Mouse (Mus musculus) left cerebral cortex, postnatal 25 days (tissue): ENCODE measurements around the gene Rpusd3. TPM values are rescaled to one million over a fixed set of nuclear protein-coding genes. Genes with fewer than 3 reads are reported as not detected.

ENCODE experiments used
- DNase-seq, 2 experiments: peaks; one replicate each; pipeline ENCODE4 v3.0.0; 2022; ENCODE audit warnings: low spot score in 2 of 2, mixed read lengths in 1 of 2
- intact Hi-C: fragments of 180-260 bp; cut with DNase I; formaldehyde crosslinking; loops from one replicate; pipeline ENCODE4 v1.15.1; 2025
- total RNA-seq, 2 experiments: library from RNA; stranded (reverse); gene quantifications; 2 replicates each; pipeline ENCODE4 v1.2.3; 2021

Gene Rpusd3
- total RNA-seq, 2 experiments from 2014 or later: 17.0 to 21.0 TPM

GRCm38 (mm10) chr6:113433661-113434060 is 14.5 kb upstream of the Rpusd3 start:
- intact Hi-C loops: no loop called here
- DNase-seq: no peak

- intact Hi-C loops: no loop called here
- DNase-seq: no peak
Observed at GRCm38 (mm10) chr6:113431801-113432200, 12.7 kb upstream of the Rpusd3 start.

GRCm38 (mm10) chr6:113430846-113431245 is 11.7 kb upstream of the Rpusd3 start:
- intact Hi-C loops: no loop called here
- DNase-seq: no peak

GRCm38 (mm10) chr6:113429965-113430364 is 10.8 kb upstream of the Rpusd3 start:
- intact Hi-C loops: no loop called here

GRCm38 (mm10) chr6:113428006-113428405 is 8.9 kb upstream of the Rpusd3 start:
- intact Hi-C loops: no loop called here
- no peak for DNase-seq

More at GRCm38 (mm10) chr6:113429965-113430364, 10.8 kb upstream of the Rpusd3 start:
- DNase-seq: no peak

- intact Hi-C loops: no loop called here
- no peak for DNase-seq
Observed at GRCm38 (mm10) chr6:113427397-113427796, 8.3 kb upstream of the Rpusd3 start.

- DNase-seq: no peak
- intact Hi-C loops: no loop called here
Observed at GRCm38 (mm10) chr6:113426696-113427095, 7.6 kb upstream of the Rpusd3 start.

GRCm38 (mm10) chr6:113424187-113424586 is 5.0 kb upstream of the Rpusd3 start:
- intact Hi-C loops: no loop called here
- DNase-seq: no peak

- intact Hi-C loops: no loop called here
Observed at GRCm38 (mm10) chr6:113423000-113423399, 3.9 kb upstream of the Rpusd3 start.

GRCm38 (mm10) chr6:113418441-113419198 is 520 bp downstream of the Rpusd3 start:
- intact Hi-C loops: no loop called here

More at GRCm38 (mm10) chr6:113423000-113423399, 3.9 kb upstream of the Rpusd3 start:
- no peak for DNase-seq

GRCm38 (mm10) chr6:113416416-113416815 is 2.7 kb downstream of the Rpusd3 start:
- intact Hi-C loops: no loop called here
- no peak for DNase-seq

More at GRCm38 (mm10) chr6:113418441-113419198, 520 bp downstream of the Rpusd3 start:
- DNase-seq: no peak

GRCm38 (mm10) chr6:113410001-113410400 is 9.1 kb downstream of the Rpusd3 start:
- no peak for DNase-seq

GRCm38 (mm10) chr6:113406683-113407082 is 12.5 kb downstream of the Rpusd3 start:
- intact Hi-C loops: no loop called here
- no peak for DNase-seq

More at GRCm38 (mm10) chr6:113410001-113410400, 9.1 kb downstream of the Rpusd3 start:
- intact Hi-C loops: no loop called here

GRCm38 (mm10) chr6:113405483-113405882 is 13.7 kb downstream of the Rpusd3 start:
- peak; percentile 35 to 89 for DNase-seq
- intact Hi-C loops: no loop called here

- intact Hi-C loops: no loop called here
- no peak for DNase-seq
Observed at GRCm38 (mm10) chr6:113404649-113405448, 14.3 kb downstream of the Rpusd3 start.

GRCm38 (mm10) chr6:113402094-113402493 is 17.0 kb downstream of the Rpusd3 start:
- intact Hi-C loops: no loop called here
- DNase-seq: peak in 1 of 2 experiments; percentile 65

GRCm38 (mm10) chr6:113396270-113397030 is 22.7 kb downstream of the Rpusd3 start:
- DNase-seq: no peak
- intact Hi-C loops: no loop called here

- intact Hi-C loops: no loop called here
- no peak for DNase-seq
Observed at GRCm38 (mm10) chr6:113395501-113395900, 23.6 kb downstream of the Rpusd3 start.

GRCm38 (mm10) chr6:113394811-113395210 is 24.3 kb downstream of the Rpusd3 start:
- no peak for DNase-seq
- intact Hi-C loops: no loop called here

GRCm38 (mm10) chr6:113393951-113394350 is 25.2 kb downstream of the Rpusd3 start:
- no peak for DNase-seq
- intact Hi-C loops: no loop called here
